Mouse (Mus musculus): ENCODE measurements around the gene Olfr1287. TPM values are rescaled to one million over a fixed set of nuclear protein-coding genes. Genes with fewer than 3 reads are reported as not detected.

The Olfr1287 gene
- polyA plus RNA-seq (2016; fragmentation: Nextera tagmentation; extraction: Ambion mirVana): not detected in 2 replicates

GRCm38 (mm10) chr2:111448842-111449241 is at the start of gene Olfr1287:
Gene Olfr1287 (plus strand): TSS chr2:111449142.
- Histone ChIP-seq H3K4me3 (no peak within 1 kb of the TSS), H3K27me3 (no peaks in the 10 kb centered on the region), H3K27ac (no peak within 1 kb of the TSS), H3K36me3 (no peaks in the 10 kb centered on the region), H3K4me1 (no peaks in the 10 kb centered on the region), H3K9me3 (no peaks in the 10 kb centered on the region), H3K4me2 (replicated peaks) (no peak within 1 kb of the TSS), H3K9ac (no peak within 1 kb of the TSS)
- ATAC-seq (ENCODE audit: insufficient number of reproducible peaks, insufficient read depth, low FRiP score, low TSS enrichment): no peak
- 65% methylated on average over 1 of the region's 1 CpGs for WGBS

- ATAC-seq (ENCODE audit: insufficient number of reproducible peaks, insufficient read depth, low FRiP score, low TSS enrichment): no peak
- H3K9me3 ChIP-seq: no peaks in the 10 kb centered on the region
- no peak within 1 kb of the TSS for H3K4me2 ChIP-seq (replicated peaks)
These were observed 26.0 kb upstream of the Olfr1287 start, which contains the start of gene Olfr1286 for GRCm38 (mm10) chr2:111422931-111423330. Gene Olfr1286 (minus strand): TSS chr2:111423115.

GRCm38 (mm10) chr2:111473801-111474200 is 24.9 kb downstream of the Olfr1287 start, which contains the start of gene Olfr1288:
Gene Olfr1288 (plus strand): TSS chr2:111474101.
- Histone ChIP-seq H3K4me1 (no peaks in the 10 kb centered on the region), H3K4me3 (no peak within 1 kb of the TSS), H3K9ac (no peak within 1 kb of the TSS), H3K4me2 (replicated peaks) (no peak within 1 kb of the TSS), H3K27ac (no peak within 1 kb of the TSS), H3K36me3 (no peaks in the 10 kb centered on the region), H3K27me3 (no peaks in the 10 kb centered on the region), H3K9me3 (no peaks in the 10 kb centered on the region)
- ATAC-seq (ENCODE audit: insufficient number of reproducible peaks, insufficient read depth, low FRiP score, low TSS enrichment): no peak
- WGBS: 90% methylated on average over 1 of the region's 1 CpGs

More at GRCm38 (mm10) chr2:111422931-111423330, 26.0 kb upstream of the Olfr1287 start, which contains the start of gene Olfr1286:
- H3K27me3 ChIP-seq: no peaks in the 10 kb centered on the region
- H3K27ac ChIP-seq: no peak within 1 kb of the TSS
- no peak within 1 kb of the TSS for H3K4me3 ChIP-seq
- H3K9ac ChIP-seq: no peak within 1 kb of the TSS
- no peaks in the 10 kb centered on the region for H3K4me1 ChIP-seq
- H3K36me3 ChIP-seq: no peaks in the 10 kb centered on the region
- 66% methylated on average over 1 of the region's 1 CpGs for WGBS

- no peak within 1 kb of the TSS for H3K9ac ChIP-seq
- no peak within 1 kb of the TSS for H3K27ac ChIP-seq
- ATAC-seq (ENCODE audit: insufficient number of reproducible peaks, insufficient read depth, low FRiP score, low TSS enrichment): no peak
- no peaks in the 10 kb centered on the region for H3K4me1 ChIP-seq
- H3K4me2 ChIP-seq (replicated peaks): no peak within 1 kb of the TSS
- no peak within 1 kb of the TSS for H3K4me3 ChIP-seq
- H3K9me3 ChIP-seq: no peaks in the 10 kb centered on the region
- H3K36me3 ChIP-seq: no peaks in the 10 kb centered on the region
- H3K27me3 ChIP-seq: no peaks in the 10 kb centered on the region
- 77% methylated on average over 1 of the region's 1 CpGs for WGBS
These were observed 31.6 kb downstream of the Olfr1287 start, which contains the start of gene Olfr1289 for GRCm38 (mm10) chr2:111480519-111480918. Gene Olfr1289 (plus strand): TSS chr2:111480819.

GRCm38 (mm10) chr2:111493729-111494128 is 44.8 kb downstream of the Olfr1287 start, which contains the start of gene Olfr1290:
Gene Olfr1290 (minus strand): TSS chr2:111493829.
- Histone ChIP-seq H3K9ac (no peak within 1 kb of the TSS), H3K27me3 (no peaks in the 10 kb centered on the region), H3K4me3 (no peak within 1 kb of the TSS), H3K4me2 (replicated peaks) (no peak within 1 kb of the TSS), H3K4me1 (no peaks in the 10 kb centered on the region), H3K36me3 (no peaks in the 10 kb centered on the region), H3K27ac (no peak within 1 kb of the TSS), H3K9me3 (no peaks in the 10 kb centered on the region)
- no peak for ATAC-seq (ENCODE audit: insufficient number of reproducible peaks, insufficient read depth, low FRiP score, low TSS enrichment)
- WGBS: 79% methylated on average over 5 of the region's 5 CpGs

- Histone ChIP-seq H3K4me1 (no peaks in the 10 kb centered on the region), H3K4me3 (no peak within 1 kb of the TSS), H3K27ac (no peak within 1 kb of the TSS), H3K9me3 (no peaks in the 10 kb centered on the region), H3K9ac (no peak within 1 kb of the TSS), H3K27me3 (no peaks in the 10 kb centered on the region), H3K36me3 (no peaks in the 10 kb centered on the region), H3K4me2 (replicated peaks) (no peak within 1 kb of the TSS)
- WGBS: 77% methylated on average over 3 of the region's 3 CpGs
- ATAC-seq (ENCODE audit: insufficient number of reproducible peaks, insufficient read depth, low FRiP score, low TSS enrichment): no peak
These were observed 47.9 kb downstream of the Olfr1287 start, which contains the start of gene Olfr1291-ps1 for GRCm38 (mm10) chr2:111496880-111497279. Gene Olfr1291-ps1 (plus strand): TSS chr2:111497180.

Other genes with a start within 250 kb of the Olfr1287 start
- not detected in 2 replicates for gene 4930430A15Rik, start 219.5 kb upstream of the Olfr1287 start, polyA plus RNA-seq (2016; fragmentation: Nextera tagmentation; extraction: Ambion mirVana)
- not detected in 2 replicates for gene Olfr1275, start 213.9 kb upstream of the Olfr1287 start, polyA plus RNA-seq (2016; fragmentation: Nextera tagmentation; extraction: Ambion mirVana)
- gene Olfr1276, start 194.6 kb upstream of the Olfr1287 start, polyA plus RNA-seq (2016; fragmentation: Nextera tagmentation; extraction: Ambion mirVana): not detected in 2 replicates
- gene Olfr1277, start 175.0 kb upstream of the Olfr1287 start, polyA plus RNA-seq (2016; fragmentation: Nextera tagmentation; extraction: Ambion mirVana): not detected in 2 replicates
- gene Olfr1278, start 159.0 kb upstream of the Olfr1287 start, polyA plus RNA-seq (2016; fragmentation: Nextera tagmentation; extraction: Ambion mirVana): not detected in 2 replicates
- gene Olfr1279, start 148.5 kb upstream of the Olfr1287 start, polyA plus RNA-seq (2016; fragmentation: Nextera tagmentation; extraction: Ambion mirVana): not detected in 2 replicates
- gene Olfr1280, start 135.1 kb upstream of the Olfr1287 start, polyA plus RNA-seq (2016; fragmentation: Nextera tagmentation; extraction: Ambion mirVana): not detected in 2 replicates
- not detected in 2 replicates for gene Olfr1281, start 122.6 kb upstream of the Olfr1287 start, polyA plus RNA-seq (2016; fragmentation: Nextera tagmentation; extraction: Ambion mirVana)
- gene Olfr1282, start 113.1 kb upstream of the Olfr1287 start, polyA plus RNA-seq (2016; fragmentation: Nextera tagmentation; extraction: Ambion mirVana): not detected in 2 replicates
- not detected in 2 replicates for gene Olfr1283, start 82.4 kb upstream of the Olfr1287 start, polyA plus RNA-seq (2016; fragmentation: Nextera tagmentation; extraction: Ambion mirVana)
- not detected in 2 replicates for gene Olfr1284, start 73.6 kb upstream of the Olfr1287 start, polyA plus RNA-seq (2016; fragmentation: Nextera tagmentation; extraction: Ambion mirVana)
- gene Olfr1286, start 26.0 kb upstream of the Olfr1287 start, polyA plus RNA-seq (2016; fragmentation: Nextera tagmentation; extraction: Ambion mirVana): not detected in 2 replicates
- not detected in 2 replicates for gene Olfr1288, start 25.0 kb downstream of the Olfr1287 start, polyA plus RNA-seq (2016; fragmentation: Nextera tagmentation; extraction: Ambion mirVana)
- gene Olfr1289, start 31.7 kb downstream of the Olfr1287 start, polyA plus RNA-seq (2016; fragmentation: Nextera tagmentation; extraction: Ambion mirVana): not detected in 2 replicates
- not detected in 2 replicates for gene Olfr1290, start 44.7 kb downstream of the Olfr1287 start, polyA plus RNA-seq (2016; fragmentation: Nextera tagmentation; extraction: Ambion mirVana)
- not detected in 2 replicates for gene Olfr1291-ps1, start 48.0 kb downstream of the Olfr1287 start, polyA plus RNA-seq (2016; fragmentation: Nextera tagmentation; extraction: Ambion mirVana)
- gene Olfr1293-ps, start 76.1 kb downstream of the Olfr1287 start, polyA plus RNA-seq (2016; fragmentation: Nextera tagmentation; extraction: Ambion mirVana): not detected in 2 replicates
- gene Olfr1294, start 91.1 kb downstream of the Olfr1287 start, polyA plus RNA-seq (2016; fragmentation: Nextera tagmentation; extraction: Ambion mirVana): not detected in 2 replicates
- not detected in 2 replicates for gene Olfr1295, start 120.5 kb downstream of the Olfr1287 start, polyA plus RNA-seq (2016; fragmentation: Nextera tagmentation; extraction: Ambion mirVana)
- gene Olfr1297, start 177.4 kb downstream of the Olfr1287 start, polyA plus RNA-seq (2016; fragmentation: Nextera tagmentation; extraction: Ambion mirVana): not detected in 2 replicates
- gene Olfr1298, start 200.1 kb downstream of the Olfr1287 start, polyA plus RNA-seq (2016; fragmentation: Nextera tagmentation; extraction: Ambion mirVana): not detected in 2 replicates
- gene Olfr1299, start 212.3 kb downstream of the Olfr1287 start, polyA plus RNA-seq (2016; fragmentation: Nextera tagmentation; extraction: Ambion mirVana): not detected in 2 replicates